Mouse (Mus musculus) heart, adult 18-20 months (tissue): ENCODE data around the gene Ndufb4. TPM values are rescaled to one million over a fixed set of nuclear protein-coding genes. Genes with fewer than 3 reads are reported as not detected.

Source experiments
- DNase-seq, 2 experiments: peaks; one replicate each; pipeline ENCODE4 v3.0.0; 2021 to 2022; ENCODE audit warnings: mixed read lengths in 1 of 2
- total RNA-seq, 2 experiments: library from RNA; stranded (reverse); gene quantifications; 2 replicates each; pipeline ENCODE4 v1.2.3; 2021

Gene Ndufb4
- total RNA-seq, 2 experiments from 2014 or later = 123 to 199 TPM

DNA sequence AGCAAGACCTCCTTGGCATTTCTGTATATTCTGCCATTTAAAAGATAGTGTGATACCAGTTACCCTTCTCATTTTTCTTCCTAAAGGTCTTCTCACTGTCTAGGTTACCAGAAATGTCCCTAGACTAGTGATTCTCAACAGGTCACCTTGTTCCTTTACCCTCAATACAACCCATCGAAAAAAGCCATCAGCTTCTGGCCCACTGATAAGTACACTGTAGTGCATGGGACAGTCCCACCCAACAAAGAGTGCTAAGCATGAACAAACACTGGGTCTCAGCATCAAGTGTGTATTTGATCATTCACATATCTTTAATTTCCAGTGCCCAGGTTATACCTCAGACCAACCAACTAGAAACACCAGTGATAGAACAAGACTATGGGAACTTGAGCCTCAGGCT lies 19.2 kb downstream of the Ndufb4 start:
- no peak for DNase-seq

DNA sequence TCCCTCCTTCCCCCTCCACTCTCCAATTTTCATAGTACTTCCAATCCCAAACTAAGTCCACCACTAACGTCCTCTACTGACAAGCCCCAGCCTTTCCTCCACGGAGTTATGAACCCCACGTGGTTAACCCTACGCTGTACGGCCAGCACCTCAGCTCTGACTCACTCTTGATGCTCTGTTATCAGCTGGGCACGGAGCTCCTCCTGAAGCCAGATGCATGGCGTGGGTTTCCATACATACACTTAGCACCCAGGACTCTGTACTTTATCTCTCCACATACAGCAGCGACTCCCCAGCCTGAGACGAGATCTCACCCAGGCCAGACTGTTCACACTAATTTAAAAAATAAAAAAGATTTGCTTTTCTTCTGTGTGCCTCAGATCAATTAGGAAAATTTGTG lies 19.7 kb downstream of the Ndufb4 start:
- DNase-seq = no peak

DNA sequence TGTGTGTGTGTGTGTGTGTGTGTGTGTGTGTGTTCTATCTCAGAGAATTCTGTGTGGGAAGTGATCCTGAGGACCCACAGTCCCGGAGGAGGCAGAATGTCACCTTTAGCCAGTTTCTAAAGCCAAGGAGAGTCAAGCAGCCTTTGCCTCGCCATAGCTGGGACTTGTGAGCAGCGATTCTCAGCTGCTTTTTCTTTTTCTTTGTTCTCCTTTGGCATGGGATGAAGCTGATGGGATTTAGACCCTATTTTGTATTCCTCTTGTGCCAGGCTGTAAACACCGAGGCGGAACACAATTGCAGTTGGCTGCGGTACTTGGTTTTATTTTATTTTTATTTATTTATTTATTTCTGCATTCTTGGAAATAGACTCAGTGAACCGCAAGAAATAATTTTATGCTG lies 25.2 kb downstream of the Ndufb4 start:
- no peak for DNase-seq

DNA sequence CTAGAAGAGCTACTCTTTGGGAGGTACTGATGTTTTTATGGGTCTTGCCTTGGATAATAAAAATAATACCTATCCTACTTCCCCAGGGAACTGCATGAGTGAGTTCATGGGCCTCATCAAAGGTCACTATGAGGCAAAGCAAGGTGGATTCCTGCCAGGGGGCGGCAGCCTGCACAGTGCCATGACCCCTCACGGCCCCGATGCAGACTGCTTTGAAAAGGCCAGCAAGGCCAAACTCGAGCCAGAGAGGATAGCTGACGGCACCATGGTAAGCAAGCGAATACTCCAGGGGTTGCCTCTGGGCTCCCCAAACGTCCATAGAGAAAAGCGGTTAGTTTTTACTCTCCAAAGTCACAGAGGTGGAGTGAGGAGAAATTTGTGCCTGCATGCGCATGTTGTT lies 25.9 kb downstream of the Ndufb4 start:
- DNase-seq = no peak

DNA sequence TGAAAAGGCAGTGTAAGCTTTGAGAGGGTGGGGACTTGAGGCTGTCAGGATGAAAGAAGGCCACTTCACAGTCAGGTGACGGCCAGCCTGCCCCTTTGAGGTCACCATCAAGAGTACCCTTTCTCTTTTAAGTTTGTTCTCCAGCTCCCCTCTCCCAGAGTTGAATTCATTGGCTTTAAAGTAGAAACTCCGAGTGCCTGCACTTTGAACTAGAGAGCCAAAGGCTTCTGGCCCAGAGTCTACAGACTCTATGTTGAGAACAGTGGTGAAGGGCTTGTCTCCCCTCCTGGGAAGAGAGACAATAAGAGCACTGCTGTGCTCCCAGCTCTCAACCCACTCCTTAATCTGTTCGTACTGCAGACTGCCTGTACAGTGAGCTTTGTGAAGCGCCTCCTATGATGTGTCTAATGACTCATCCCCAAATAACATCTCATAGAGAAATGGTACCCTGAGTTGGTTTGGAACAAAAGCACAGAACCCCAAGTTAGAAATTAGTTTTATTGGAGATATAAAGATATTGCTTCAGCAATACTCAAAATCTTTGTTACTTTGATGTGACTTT lies 27.8 kb downstream of the Ndufb4 start:
- no peak for DNase-seq

DNA sequence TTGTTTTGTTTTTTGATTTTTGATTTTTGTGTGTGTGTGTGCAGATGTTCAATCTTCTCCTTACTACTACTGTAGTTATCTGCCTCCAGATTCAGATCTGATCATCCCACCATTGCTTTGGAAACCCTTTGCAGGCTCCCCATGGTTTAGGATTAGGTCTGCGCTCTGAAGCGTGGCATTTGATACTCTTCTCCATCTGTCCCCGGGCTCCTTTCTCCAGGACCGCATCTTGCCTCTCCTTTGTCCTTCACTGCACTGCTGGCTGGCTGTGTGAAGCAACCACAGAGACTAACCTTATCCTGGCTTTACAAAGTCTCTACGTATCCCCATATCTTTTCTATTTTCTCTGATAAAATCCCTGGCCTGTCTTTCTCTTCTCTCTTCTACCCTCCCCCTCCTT lies 31.3 kb downstream of the Ndufb4 start:
- DNase-seq = no peak

DNA sequence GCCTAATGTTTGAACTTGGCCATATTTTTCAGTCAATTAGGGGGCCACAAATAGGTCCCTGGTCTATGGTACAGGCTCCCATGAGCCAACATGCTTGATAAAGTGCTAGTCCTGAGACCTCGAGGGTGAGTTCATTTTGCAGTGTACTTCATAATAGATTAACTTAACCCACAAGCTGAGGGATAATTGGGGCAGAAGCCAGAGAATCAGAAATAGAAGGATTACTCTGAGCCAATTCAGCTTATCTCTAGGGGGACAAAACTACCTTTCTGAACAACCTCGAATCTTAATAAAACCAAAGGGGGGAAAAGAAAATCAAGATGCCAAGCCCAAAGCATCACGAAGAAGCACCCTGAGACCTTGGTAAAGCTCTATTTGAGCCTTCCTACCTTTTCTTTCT lies 31.9 kb downstream of the Ndufb4 start:
- DNase-seq = no peak

DNA sequence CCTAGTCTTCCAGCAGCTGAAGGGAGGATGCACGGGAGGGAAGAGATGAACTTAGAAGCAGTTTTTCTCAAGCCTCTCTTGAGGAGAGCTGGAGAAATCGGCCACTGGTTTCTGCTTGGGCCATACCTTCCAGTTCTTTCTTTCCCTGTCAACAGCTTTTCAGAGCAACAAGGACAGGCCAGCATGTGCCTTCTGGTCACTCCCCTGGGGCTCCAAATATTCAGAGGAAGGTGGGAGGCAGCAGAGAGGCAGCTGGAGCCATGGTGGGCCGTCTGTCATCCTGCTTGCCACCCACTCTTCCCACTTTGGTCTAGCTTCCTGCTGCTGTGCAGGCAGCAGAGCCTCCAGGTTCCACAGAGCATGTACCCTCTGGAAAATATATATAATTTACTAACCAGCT lies 36.6 kb downstream of the Ndufb4 start:
- DNase-seq = peak; percentile 3 to 14

DNA sequence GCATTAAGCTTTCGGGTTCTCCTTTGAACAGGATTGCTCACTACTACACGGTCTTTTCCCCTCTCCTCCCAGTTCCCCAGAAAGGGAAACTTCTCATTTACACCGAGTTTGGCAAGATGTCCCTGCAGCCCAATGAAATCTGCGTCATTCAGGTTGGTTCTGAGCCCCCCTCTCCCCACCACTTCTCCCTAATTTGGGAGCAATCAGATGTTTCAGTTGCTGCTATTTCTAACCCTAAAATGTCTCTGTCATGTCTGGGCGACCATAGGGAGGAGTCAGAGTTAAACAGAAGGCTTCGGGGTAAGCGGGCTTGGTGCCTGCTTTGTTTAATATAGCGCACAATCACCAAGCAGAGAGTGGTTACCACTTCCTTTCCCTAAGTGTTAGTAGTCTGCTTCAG lies 38.1 kb downstream of the Ndufb4 start:
- no peak for DNase-seq

DNA sequence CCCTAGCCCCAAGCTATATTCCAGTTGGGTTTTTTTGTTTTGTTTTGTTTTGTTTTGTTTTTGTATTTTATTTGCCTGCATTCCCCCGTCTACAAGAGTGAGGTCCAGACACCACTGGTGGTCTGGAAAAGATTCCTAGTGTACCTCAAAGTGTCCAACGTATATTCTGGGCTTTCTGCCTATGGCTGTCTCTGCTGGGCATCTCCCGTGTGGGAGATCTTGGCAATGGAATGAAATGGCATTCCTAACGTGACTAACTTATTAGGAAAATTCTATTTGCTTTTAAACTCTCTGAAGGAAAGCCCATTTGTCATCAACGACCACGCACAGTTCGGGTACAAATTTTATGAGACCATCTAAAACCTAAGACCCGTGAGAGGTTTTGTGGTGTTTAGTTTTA lies 38.8 kb downstream of the Ndufb4 start:
- no peak for DNase-seq

DNA sequence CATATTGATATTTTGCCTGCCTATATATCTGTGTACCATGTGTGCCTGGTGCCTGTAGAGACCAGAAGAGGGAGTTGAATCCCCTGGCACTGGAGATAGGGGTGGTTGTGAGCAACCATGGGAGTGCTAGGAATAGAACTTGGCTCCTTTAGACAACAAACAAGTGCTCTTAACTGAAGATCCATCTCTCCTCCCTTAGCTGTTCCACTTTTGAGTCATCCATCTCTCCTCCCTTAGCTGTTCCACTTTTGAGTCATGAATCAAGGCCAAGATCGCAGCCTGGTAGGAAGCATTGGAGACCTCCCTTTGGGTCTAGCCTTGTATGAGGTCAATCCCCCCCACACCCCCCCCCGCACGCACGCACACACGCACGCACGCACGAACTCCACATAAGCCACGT lies 39.7 kb downstream of the Ndufb4 start:
- DNase-seq = no peak

DNA sequence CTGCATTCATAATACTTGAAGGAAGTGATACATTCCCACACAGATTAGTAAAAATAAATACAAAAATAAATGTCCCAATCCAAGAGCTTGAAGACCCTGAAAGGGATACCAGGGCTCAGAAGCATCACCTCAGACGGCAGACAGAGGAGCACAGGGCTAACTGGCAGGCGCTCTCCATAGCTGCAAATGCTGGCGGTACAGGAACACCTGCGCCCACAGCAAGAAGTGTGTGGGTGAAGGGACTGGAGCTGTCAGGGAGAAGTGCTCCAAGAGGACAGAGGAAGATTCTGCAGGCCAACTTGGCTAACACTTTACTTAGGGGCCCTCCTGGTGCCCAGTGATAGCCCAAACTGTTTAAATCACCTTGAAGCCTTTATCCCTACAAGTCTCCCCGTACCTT lies 42.2 kb downstream of the Ndufb4 start:
- no peak for DNase-seq

DNA sequence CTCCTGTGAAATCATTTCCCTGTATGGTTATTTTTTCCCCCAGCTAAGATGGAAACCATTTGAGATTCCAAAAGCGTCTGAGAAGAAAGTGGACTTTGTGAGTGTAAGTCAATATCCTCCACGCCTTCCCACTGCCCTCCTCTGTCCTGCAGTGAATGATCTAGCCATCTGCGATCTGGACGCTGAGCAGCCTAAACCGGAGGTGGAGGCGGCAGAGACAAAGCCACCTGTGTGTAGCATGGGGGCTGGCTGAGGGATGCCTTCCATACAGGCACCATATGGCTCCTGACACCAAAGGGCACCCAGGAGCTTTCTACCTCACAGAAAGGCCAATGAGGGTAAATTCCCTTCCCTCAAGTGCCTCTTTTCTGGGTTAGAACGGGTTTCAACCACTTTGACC lies 43.2 kb downstream of the Ndufb4 start:
- no peak for DNase-seq

DNA sequence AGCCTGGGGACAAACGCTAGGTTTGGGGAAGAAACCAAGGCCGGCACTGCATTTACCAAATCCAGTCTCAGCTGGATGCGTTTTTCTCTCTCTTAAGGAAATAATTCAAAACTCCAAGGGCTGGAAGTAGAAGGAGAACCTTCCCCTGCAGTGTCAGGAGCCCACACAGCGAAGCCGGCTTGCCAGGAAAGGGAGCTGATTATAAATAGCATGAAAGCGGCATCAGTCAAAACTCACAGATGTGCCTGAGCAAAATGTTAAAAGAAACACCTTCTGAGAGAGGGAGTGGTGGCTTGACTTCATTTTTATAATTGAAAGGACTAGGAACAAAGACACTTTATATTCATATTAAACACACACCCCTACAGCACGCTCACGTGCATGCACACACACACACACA lies 43.9 kb downstream of the Ndufb4 start:
- DNase-seq = no peak

DNA sequence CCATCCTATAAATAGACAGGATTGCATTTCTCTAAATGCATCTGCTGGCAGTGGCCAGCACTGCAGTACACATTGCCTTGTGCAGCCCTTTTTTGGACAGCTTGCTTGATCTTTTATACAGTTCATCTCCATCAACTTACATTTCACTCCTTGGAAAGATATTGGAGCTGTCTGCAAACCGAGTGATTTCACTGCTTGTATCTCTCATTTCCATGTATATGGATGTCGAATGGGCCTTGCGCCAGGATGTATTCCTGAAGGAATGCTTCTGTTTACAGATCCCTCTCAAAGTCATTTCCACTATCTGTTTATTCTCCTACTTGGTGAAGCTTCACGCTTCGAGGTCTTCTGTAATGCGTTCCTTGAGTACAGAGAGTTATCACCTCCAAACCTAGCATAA lies 50.0 kb downstream of the Ndufb4 start:
- no peak for DNase-seq

DNA sequence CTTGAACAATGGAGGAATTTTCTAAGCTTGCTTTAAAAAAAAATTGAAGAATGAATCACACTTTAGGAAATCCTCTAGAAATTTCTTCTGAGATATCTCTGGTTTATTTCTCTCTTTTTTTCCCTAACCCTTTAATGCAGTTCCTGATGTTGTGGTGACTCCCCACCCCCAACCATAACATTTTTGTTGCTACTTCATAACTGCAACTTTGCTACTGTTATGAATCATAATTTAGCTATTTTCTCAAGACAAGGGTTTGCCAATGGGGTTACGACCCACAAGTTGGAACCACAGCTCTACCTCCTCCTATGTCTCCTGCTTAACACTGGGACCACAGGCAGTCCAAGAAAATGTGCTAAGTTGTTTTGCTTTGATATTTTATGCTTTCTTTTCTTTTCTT lies 50.8 kb downstream of the Ndufb4 start:
- no peak for DNase-seq

DNA sequence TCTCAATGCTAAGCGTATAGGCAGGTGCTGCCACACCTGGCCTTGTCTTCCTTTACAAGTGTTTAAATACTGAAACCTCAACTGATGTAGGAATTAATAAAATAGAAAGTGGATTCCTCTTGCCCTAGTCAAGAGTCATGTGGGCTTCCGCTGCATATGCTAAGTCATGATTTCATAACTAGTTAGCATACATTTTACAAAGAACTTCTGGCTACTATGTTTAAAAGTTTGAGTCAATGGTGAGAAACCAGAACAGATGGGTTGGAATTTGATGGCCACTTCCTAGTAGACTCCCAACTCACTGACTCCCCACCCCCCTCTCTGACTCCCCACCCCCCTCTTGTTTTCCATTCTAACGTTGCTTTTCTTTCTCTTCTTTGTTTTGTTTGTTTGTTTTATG lies 54.9 kb downstream of the Ndufb4 start:
- DNase-seq = no peak

DNA sequence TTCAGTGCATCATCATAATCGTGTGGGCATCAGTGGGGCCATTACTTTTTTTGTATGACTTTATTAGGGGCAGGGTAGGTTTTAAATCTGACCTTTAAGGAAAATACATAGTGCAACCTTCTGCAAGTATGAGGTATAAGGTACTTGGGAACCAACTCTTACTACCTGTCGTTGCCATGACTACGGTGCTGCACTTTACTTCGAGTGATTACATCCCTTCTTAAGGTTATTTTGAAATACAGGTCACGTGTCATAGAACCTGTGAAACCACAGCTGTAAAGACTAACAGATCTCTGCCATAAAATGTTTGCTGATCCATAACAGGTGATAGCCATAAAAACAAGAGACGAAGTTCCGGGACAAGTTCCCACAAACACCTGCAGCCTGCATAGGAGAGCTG lies 55.8 kb downstream of the Ndufb4 start:
- DNase-seq = no peak

DNA sequence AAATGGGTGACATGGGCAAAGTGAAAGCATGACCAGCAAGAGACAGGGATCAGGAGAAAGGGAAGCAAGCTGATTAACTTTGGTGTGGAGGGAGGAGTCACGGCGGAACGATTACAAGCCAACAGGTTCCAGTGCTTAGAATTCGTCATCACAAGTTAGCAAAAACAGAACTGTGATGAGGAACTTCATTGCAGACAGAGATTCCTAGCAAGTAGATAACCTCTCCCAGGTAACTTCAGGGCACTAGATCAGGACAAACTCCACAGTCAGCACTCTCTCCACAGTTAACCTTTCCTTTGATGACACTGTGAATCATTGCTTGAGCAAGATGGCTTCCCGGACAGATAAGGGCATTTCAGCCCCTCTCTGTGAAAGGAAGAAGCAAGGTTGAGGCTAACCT lies 56.8 kb downstream of the Ndufb4 start:
- no peak for DNase-seq

Other genes with a start within 250 kb of the Ndufb4 start
- gene Gtf2e1, start 114.7 kb downstream of the Ndufb4 start, total RNA-seq = 1 to 10 TPM; 6.7 to 7.2 TPM
- gene Rabl3, start 114.6 kb downstream of the Ndufb4 start, total RNA-seq = 1 to 10 TPM; 6.6 to 6.7 TPM
- not detected for gene Hgd, start 74.3 kb downstream of the Ndufb4 start, total RNA-seq
- 10 to 100 TPM; 41.3 to 41.9 TPM for gene Fstl1, start 122.4 kb upstream of the Ndufb4 start, total RNA-seq
- 1 to 10 TPM in 1 of 2 experiments, under 1 TPM in 1; 0.99 to 1.5 TPM for gene Gm36028, start 206.7 kb upstream of the Ndufb4 start, total RNA-seq
- 10 to 100 TPM; 68.2 to 77.2 TPM for gene Lrrc58, start 213.9 kb upstream of the Ndufb4 start, total RNA-seq